Mouse (Mus musculus): Measurements from ENCODE around the gene Sgpl1. TPM values are rescaled to one million over a fixed set of nuclear protein-coding genes. Genes with fewer than 3 reads are reported as not detected.
"Not testable (repeated sequence)": the region's sequence is repeated elsewhere in the genome, so short reads cannot be mapped to it uniquely, and the experiment has no call there.

The Sgpl1 gene
- total RNA-seq, 1 experiment from 2014 or later: 28.6 TPM

DNA sequence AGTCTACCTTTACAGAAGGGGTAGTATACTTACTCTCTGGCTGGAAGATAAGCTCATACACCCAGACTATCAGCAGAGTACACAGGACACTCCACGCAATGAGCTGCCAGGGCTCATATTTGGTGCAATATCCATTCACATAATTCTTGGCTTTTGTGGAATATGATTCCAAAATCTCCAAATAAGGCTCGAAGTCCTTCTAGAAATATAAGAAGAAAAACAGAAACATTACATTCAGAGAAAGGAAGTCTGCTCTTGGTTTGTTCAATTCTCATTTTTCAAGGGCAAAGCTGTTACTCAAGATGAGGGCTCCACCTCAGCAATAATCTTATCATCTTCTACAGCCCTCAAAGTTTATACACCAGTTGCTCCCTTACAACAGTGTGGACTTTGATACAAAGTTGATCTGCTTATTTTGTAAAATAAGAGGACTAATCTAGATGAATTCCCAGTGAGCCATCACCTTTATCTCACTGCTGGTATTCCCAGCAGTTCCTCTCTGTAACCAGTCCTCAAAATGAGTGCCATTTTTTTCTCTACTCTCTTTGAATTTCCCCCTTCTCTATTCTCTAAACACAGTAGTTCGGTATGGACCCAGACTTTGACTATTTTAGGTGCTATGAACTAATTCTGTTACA lies 24.1 kb downstream of the Sgpl1 start:
- no peak for ATAC-seq (replicated peaks in 1 of 2; ENCODE audit: insufficient read depth in 1 of 2, low FRiP score in 2 of 2, low TSS enrichment in 1 of 2, low read depth in 1 of 2, poor library complexity in 2 of 2, severe bottlenecking in 2 of 2)

DNA sequence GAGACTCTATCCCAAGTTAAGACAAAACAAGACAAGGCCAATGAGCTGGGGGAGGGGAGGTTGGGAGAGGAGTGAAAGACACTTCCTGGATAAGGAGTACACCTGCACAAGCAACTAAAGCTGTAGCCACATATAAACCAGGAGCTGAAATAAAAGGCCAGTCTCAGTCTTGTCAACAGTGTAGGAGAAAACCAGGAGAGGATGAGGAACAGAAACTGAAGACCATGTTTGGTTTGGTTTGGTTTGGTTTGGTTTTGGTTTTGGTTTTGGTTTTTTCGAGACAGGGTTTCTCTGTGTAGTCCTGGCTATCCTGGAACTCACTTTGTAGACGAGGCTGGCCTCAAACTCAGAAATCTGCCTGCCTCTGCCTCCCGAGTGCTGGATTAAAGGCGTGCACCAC lies 25.8 kb downstream of the Sgpl1 start:
- ATAC-seq (replicated peaks in 1 of 2; ENCODE audit: insufficient read depth in 1 of 2, low FRiP score in 2 of 2, low TSS enrichment in 1 of 2, low read depth in 1 of 2, poor library complexity in 2 of 2, severe bottlenecking in 2 of 2): not testable (repeated sequence)

DNA sequence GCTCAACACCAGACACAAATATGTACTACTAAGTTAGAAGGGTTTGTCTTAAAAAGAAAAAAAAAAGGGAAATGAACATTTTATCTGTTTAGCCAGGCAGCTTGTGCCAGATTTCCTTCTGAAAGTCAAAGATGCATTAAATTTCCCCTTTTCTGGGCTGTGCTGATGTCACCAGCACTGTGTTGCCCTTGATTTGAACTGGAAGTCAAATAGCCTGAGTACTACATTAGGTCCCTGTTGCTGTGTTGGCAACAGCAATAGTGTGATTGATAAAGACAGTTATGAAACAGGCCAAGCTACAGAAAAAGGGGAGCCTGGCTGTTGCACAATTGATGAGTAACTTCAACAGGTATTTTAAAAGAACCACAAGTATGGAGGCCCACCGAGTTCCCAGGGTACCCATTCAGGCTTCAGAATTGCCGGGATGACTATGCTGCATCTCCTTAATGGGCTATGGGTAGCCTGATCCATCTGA lies 33.2 kb downstream of the Sgpl1 start:
- ATAC-seq (replicated peaks in 1 of 2; ENCODE audit: insufficient read depth in 1 of 2, low FRiP score in 2 of 2, low TSS enrichment in 1 of 2, low read depth in 1 of 2, poor library complexity in 2 of 2, severe bottlenecking in 2 of 2): peak; percentile 67 to 68

DNA sequence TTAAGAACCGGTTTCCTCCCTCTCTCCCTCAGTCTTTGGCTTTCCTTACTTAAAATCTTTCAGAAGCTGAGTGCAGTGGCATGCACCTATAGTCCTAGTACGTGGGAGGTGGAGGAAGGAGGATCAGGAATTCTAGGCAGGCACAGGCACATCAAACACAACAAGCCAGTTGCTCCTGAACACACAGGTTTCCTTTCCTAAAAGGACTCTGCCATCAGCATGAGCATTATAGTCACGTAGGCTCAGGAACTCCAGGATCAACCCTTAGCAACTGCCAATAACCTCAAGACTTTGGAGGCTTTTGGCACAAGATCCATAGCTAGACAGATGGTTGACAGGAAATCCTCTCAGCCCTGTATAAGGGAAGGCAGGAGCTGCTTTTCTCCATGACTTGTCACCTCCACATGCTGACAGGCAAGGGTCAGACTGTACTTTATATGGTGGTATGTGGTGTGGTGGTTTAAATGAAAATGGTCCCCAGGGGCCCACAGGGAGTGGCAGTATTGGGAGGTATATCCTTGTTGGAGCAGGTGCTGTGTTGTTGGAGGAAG lies 43.9 kb downstream of the Sgpl1 start:
- no peak for ATAC-seq (replicated peaks in 1 of 2; ENCODE audit: insufficient read depth in 1 of 2, low FRiP score in 2 of 2, low TSS enrichment in 1 of 2, low read depth in 1 of 2, poor library complexity in 2 of 2, severe bottlenecking in 2 of 2)

DNA sequence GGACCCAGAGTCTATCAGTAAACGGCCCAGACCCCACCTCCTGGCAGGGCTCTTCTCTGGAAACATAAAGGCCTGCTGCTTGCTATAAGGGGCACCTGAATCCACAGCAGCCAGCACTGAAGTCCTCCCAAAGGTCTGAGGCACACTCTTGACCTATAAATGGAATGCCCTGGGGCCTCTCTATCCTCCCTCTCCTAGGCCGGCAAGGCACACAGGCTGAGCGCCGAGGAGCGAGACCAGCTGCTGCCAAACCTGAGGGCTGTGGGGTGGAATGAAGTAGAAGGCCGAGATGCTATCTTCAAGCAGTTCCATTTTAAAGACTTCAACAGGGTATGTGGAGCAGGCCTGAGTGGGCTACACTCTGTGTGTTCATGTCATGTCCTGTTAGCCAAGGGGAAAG lies 55.6 kb downstream of the Sgpl1 start:
- ATAC-seq (replicated peaks in 1 of 2; ENCODE audit: insufficient read depth in 1 of 2, low FRiP score in 2 of 2, low TSS enrichment in 1 of 2, low read depth in 1 of 2, poor library complexity in 2 of 2, severe bottlenecking in 2 of 2): no peak

DNA sequence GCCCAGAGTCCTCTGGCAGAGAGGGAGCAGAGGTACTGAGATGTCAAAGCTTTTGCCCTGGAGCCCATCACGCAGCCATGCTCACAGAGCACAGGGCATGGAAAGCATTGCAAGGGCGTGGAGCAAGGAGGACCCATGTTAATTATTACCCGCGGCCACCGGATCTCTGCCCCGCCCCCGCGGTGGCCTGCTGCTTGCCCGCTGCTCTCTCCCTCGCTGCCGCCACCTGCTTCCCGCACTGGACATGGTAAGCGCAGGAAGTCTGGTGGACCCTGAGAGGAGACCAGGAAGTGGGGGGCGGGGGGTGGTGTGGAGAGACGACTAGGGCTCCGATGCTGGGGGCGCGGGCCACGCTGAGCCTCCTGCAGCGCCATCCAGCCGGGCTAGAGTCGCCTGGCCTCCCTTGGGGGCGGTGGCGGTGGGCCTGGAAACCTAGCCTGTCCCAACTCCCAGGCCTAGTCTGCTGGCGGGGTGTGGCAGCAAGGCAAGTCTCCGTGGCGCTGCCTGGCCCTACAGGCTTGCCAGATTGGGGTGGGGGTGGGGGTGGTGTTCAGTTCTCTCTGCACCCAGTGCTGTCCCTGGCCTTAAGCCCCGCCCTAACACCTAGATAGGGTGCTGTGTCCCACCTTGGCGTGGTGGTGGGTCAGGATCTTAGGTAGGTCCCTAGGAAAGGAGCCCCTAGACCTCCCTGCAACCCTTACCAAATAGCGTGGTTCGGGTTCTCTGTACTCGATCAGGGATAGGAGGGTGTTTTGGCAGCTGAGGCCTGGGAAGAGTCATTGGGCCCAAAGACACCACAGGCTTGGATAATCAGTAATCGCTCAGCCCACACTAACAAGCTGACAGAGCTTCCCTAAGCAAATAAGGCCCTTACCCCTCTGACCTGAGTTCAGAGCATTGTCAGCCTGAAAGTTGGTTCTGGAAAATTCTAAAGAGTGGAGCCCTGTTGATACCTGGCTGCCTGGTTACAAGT lies 58.0 kb downstream of the Sgpl1 start, which contains the start of gene Pcbd1:
TSS of gene Pcbd1 (plus strand) at position 162 of the 973 bp plus-strand sequence.
- peak; percentile 27 to 58; a peak in 3 of 4 replicates for ATAC-seq (replicated peaks in 1 of 2; ENCODE audit: insufficient read depth in 1 of 2, low FRiP score in 2 of 2, low TSS enrichment in 1 of 2, low read depth in 1 of 2, poor library complexity in 2 of 2, severe bottlenecking in 2 of 2)

DNA sequence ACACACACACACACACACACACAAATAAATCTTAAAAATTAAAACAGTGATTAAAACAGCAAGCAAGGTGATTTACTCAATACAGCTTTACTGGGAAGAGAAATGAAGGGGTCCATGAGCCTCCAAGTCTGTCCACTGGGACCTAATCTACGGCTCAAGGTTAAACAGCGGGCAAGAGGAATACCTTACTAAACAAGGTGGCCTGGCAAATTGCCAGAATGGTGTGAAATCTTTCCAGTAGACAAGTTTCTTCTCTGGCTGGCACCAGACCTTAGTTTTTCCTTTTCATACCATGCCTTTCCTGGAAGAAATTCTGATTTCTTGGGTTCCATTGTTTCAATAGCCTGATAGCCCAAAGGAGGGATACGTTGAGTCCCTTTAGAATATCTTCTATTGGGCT lies 59.0 kb downstream of the Sgpl1 start:
- ATAC-seq (replicated peaks in 1 of 2; ENCODE audit: insufficient read depth in 1 of 2, low FRiP score in 2 of 2, low TSS enrichment in 1 of 2, low read depth in 1 of 2, poor library complexity in 2 of 2, severe bottlenecking in 2 of 2): no peak

DNA sequence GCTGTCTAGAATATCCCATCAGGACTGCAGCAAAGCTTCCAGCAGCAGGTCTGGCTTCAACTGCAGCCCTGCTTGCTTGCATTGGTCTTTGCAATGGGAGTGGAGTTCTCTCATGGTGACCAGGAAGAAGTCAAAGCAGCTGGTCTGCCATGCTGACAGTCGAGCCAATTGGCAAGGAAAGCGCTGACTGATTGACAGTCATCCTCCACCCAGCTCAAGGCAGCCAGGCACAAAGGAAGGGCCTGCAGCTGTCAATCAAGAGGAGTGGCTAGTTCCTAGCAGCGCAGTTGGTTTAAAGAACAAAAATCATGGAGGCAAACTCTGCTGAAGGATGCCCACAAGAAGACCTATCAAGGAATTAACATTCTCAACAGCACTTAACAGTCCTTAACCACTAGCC lies 61.0 kb downstream of the Sgpl1 start:
- ATAC-seq (replicated peaks in 1 of 2; ENCODE audit: insufficient read depth in 1 of 2, low FRiP score in 2 of 2, low TSS enrichment in 1 of 2, low read depth in 1 of 2, poor library complexity in 2 of 2, severe bottlenecking in 2 of 2): no peak

DNA sequence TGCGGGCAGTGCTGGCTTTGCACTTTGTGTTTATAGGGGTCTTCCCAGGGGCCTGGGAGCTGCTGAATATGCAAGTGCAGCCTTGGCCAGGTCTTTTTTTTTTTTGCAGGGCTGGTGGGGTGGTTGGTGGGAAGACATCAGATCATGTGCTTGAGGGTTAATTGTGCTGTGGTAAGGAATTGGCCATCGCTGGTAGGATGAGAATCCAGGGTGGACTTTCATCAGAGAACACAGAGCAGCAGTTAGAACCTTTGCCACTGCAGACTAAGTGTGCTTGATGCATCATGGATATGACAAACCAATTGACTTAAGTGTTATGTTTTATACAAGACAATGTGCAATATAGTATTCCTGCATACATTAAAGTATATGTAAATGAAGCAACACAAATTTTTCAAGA lies 62.1 kb downstream of the Sgpl1 start:
- ATAC-seq (replicated peaks in 1 of 2; ENCODE audit: insufficient read depth in 1 of 2, low FRiP score in 2 of 2, low TSS enrichment in 1 of 2, low read depth in 1 of 2, poor library complexity in 2 of 2, severe bottlenecking in 2 of 2): no peak

DNA sequence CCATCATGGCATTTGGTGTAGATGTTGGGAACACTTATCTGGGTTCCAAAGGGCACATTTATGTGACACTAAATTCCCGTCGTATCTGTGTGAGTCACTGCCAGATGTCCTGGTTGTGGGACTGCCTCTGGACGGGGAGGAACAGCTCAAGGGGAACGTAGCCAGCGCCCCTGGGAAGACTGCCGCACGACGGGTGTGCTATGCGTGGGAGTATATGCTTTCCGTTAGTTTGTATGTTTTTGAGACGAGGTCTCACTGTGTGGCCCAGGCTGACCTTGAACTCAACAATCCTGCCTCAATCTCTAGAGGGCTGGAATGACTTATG lies 66.6 kb downstream of the Sgpl1 start:
- no peak for ATAC-seq (replicated peaks in 1 of 2; ENCODE audit: insufficient read depth in 1 of 2, low FRiP score in 2 of 2, low TSS enrichment in 1 of 2, low read depth in 1 of 2, poor library complexity in 2 of 2, severe bottlenecking in 2 of 2)

DNA sequence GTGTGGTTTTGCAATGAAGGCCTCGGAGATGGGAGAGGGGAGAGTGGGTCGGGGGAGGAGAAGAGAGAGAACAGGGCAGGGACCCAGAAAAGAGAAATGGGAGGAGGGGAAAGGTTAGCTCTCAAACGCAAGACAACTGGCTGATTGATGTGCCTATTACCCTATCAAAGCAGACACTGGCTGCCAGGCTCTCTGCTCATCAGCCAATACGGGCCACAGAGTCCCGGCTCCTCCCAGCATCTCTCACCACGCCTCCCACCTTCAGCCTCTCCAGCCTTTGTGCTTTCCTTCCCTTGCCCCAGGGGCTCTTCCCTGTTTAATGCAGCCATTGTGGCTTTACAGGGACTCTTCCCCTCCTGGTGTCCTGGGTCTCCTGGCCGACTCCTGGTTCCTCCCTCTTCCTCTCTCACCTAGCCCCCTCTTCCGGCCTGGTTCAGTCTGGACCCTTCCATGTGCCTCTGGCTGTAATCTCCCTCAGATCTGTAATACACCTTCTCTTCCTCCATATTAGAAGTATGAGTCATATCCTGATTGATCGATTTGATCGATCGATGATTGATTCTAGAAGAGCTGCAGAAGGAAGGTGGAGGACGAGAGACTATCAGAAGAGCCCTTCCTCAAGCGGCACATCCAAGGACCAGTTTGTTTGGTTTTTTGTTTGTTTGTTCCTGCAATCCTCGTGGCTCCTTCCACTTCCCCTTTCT lies 67.1 kb downstream of the Sgpl1 start:
- ATAC-seq (replicated peaks in 1 of 2; ENCODE audit: insufficient read depth in 1 of 2, low FRiP score in 2 of 2, low TSS enrichment in 1 of 2, low read depth in 1 of 2, poor library complexity in 2 of 2, severe bottlenecking in 2 of 2): peak; percentile 75

DNA sequence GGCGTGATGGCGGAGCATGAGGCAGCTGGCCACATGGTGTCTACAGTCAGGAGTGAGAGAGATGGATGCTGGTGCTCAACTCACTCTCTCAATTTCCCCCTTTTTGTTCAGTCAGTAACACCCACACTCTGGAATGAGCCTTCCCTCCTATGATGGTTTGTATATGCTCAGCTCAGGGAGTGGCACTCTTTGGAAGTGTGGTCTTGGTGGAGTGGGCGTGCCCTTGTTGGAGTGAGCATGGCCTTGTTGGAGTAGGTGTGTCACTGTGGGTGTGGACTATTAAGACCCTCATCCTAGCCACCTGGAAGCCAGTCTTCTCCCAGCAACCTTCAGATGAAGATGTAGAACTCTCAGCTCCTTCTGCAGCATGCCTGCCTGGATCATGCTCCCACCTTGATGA lies 71.9 kb downstream of the Sgpl1 start:
- no peak for ATAC-seq (replicated peaks in 1 of 2; ENCODE audit: insufficient read depth in 1 of 2, low FRiP score in 2 of 2, low TSS enrichment in 1 of 2, low read depth in 1 of 2, poor library complexity in 2 of 2, severe bottlenecking in 2 of 2)

DNA sequence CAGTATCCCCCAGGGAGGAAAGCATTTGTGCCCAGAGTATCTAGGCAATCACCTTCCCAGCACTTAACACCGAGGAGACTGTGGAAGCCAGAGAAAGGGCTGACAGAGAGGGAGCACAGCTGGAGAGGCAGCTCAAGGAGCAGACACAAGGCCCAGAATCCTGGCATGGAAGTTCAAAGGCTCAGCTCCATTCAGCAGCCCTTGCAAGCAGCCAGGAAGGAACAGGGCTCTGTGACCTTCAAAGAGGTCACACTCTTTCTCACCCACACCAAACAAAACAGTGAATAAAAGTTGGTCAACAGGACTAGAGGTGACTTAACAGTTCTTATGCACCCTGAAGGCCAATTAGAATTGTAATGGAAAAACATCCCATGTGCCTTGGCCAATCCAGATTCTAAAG lies 72.9 kb downstream of the Sgpl1 start:
- no peak for ATAC-seq (replicated peaks in 1 of 2; ENCODE audit: insufficient read depth in 1 of 2, low FRiP score in 2 of 2, low TSS enrichment in 1 of 2, low read depth in 1 of 2, poor library complexity in 2 of 2, severe bottlenecking in 2 of 2)

DNA sequence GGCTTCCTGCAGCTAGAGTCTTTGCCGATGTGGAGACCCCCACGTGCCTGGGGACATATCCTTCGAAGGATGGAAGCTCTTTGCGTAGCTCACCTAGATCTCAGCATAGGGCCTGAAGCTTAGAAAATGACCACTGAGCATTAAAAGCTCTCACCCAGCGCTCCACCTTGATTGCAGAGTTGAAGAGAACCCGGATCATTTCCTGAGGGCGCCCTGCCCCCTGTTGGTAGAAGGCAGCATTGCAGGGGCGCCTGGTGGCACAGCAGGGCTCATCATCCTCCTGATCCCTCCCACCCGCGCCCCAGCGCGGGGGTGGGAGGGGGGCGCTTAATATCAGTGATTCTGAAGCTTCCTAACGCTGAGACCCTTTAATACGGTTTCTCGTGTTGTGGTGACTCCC lies 75.2 kb downstream of the Sgpl1 start:
- 0 out of 4 replicates have a peak, but pooled peaks have one; percentile 23 to 51 for ATAC-seq (replicated peaks in 1 of 2; ENCODE audit: insufficient read depth in 1 of 2, low FRiP score in 2 of 2, low TSS enrichment in 1 of 2, low read depth in 1 of 2, poor library complexity in 2 of 2, severe bottlenecking in 2 of 2)

DNA sequence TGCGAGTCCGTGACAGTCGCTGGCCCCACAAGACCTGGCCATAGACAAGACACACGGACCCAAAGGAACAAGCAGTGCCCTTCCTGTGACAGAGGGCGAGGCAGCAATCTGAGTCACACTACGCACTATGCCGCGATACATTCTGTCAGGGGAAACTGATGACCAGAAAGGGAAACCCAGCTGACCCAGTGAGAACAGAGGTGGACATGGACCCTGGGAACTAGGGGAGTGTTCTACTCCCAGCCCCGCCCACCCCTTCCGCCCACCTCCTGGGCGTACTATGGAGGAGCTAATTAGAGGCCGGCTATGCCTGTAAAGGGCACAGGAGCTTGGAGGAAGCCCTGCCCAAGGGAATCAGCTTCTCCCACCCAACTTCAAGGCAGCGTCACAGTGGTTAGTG lies 78.3 kb downstream of the Sgpl1 start:
- no peak for ATAC-seq (replicated peaks in 1 of 2; ENCODE audit: insufficient read depth in 1 of 2, low FRiP score in 2 of 2, low TSS enrichment in 1 of 2, low read depth in 1 of 2, poor library complexity in 2 of 2, severe bottlenecking in 2 of 2)

DNA sequence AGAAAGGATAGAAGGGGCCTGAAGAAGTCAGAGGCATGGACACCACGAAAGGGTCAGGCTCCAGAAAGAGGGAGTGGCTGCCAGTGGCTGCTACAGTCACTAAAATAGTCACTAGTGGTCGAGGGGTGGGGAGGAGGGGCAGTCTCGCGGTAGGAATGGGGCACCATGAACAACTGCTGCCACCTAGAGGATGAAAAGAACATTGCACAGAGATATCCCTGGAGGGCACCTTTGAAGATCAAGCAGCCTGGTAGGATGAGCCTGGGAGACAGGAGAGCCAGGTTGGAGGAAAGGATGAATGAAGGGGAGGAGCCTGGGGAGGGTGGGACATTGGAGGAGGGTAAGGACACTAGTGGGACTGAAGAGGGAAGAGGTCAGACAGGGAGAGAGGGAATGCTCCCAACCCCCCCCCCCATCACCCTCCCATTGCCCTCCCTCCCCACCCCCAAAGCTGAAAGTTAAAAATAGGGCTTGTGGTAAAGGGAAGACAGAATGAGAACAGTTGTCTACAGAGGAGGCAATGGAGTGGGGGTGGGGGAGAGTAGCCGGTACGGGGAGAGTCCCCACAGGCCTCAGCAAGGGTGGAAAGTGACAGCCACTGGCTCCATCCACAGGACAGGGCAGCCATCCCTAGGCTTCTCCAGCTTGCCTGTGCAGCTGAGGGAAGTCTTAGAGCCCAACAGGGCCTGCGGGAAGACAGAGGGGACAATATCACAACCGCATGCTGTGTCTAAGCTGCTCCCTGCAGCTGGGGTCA lies 78.9 kb downstream of the Sgpl1 start:
- ATAC-seq (replicated peaks in 1 of 2; ENCODE audit: insufficient read depth in 1 of 2, low FRiP score in 2 of 2, low TSS enrichment in 1 of 2, low read depth in 1 of 2, poor library complexity in 2 of 2, severe bottlenecking in 2 of 2): peak; percentile 50 to 57; a peak in 3 of 4 replicates

Data from hematopoietic stem cell, adult 5-6 weeks (primary cell).